Mouse (Mus musculus): ENCODE data around the gene Tspan15.

- no peak for TF ChIP-seq CTCF (IDR thresholded peaks at IDR 0.05)
- TF ChIP-seq POLR2A (IDR thresholded peaks at IDR 0.05; ENCODE audit: insufficient read depth, low read depth, low read length), result no peak
Observed at GRCm38 (mm10) chr10:62189303-62189702, 41.7 kb downstream of the Tspan15 start.
